Mouse (Mus musculus): ENCODE results near the gene Art2b. TPM values are rescaled to one million over a fixed set of nuclear protein-coding genes. Genes with fewer than 3 reads are reported as not detected.
A peak's percentile ranks its signal among the peaks of the same experiment; 100 is the strongest.
"Not testable (repeated sequence)": the region's sequence is repeated elsewhere in the genome, so short reads cannot be mapped to it uniquely, and the experiment has no call there.

Gene Art2b
- polyA plus RNA-seq (2012; rRNA removed) = 0.42 and 1.0 TPM in 2 replicates

DNA sequence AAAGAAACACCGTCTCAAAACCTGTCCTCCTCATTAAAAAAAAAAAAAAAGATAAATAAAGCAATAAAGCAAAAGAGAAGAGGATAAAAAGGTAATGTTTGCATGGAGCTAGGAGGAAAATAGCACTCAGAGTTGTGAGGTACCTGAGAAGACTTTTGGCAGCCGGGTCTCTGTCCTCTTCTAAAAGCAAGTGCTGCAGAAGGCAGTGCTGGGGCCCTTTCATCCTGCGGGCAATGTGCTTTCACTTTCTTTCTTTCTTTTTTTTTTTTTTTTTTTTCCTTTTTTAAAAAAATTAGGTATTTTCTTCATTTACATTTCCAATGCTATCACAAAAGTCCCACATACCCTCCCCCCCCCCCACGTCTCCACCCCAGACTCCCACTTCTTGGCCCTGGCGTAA lies at the start of gene Art2b:
TSS of gene Art2b (minus strand) at position 193 of the 400 bp plus-strand sequence.
- Histone ChIP-seq H3K4me3 (replicated peaks; ENCODE audit: extremely low read depth, low read depth, low read length) (no peak within 1 kb of the TSS), H3K4me1 (ENCODE audit: control insufficient read depth, insufficient read depth, low read length) (no peaks in the 10 kb centered on the region)
- TF ChIP-seq POLR2A (IDR thresholded peaks at IDR 0.05; ENCODE audit: borderline replicate concordance, extremely low read depth, low read depth, low read length) (no peak), CTCF (IDR thresholded peaks at IDR 0.05; ENCODE audit: insufficient read depth, low read length) (no peak)
- DNase-seq = no peak
- 80% methylated on average over 5 of the region's 5 CpGs for WGBS

GRCm38 (mm10) chr7:101634513-101634912 lies 49.1 kb upstream of the Art2b start:
- H3K4me1 ChIP-seq (ENCODE audit: control insufficient read depth, insufficient read depth, low read length) = no peaks in the 10 kb centered on the region
- TF ChIP-seq CTCF (IDR thresholded peaks at IDR 0.05; ENCODE audit: insufficient read depth, low read length) = no peak
- no peak for TF ChIP-seq POLR2A (IDR thresholded peaks at IDR 0.05; ENCODE audit: borderline replicate concordance, extremely low read depth, low read depth, low read length)
- WGBS = 73% methylated on average over 4 of the region's 4 CpGs
- DNase-seq = no peak
- no peak overlapping the region for H3K4me3 ChIP-seq (replicated peaks; ENCODE audit: extremely low read depth, low read depth, low read length)

- DNase-seq = no peak
- no peaks in the 10 kb centered on the region for H3K4me1 ChIP-seq (ENCODE audit: control insufficient read depth, insufficient read depth, low read length)
- no peak for TF ChIP-seq POLR2A (IDR thresholded peaks at IDR 0.05; ENCODE audit: borderline replicate concordance, extremely low read depth, low read depth, low read length)
- TF ChIP-seq CTCF (IDR thresholded peaks at IDR 0.05; ENCODE audit: insufficient read depth, low read length) = no peak
- 73% methylated on average over 8 of the region's 8 CpGs for WGBS
- H3K4me3 ChIP-seq (replicated peaks; ENCODE audit: extremely low read depth, low read depth, low read length) = no peak overlapping the region
Observed at GRCm38 (mm10) chr7:101633629-101634177, 48.3 kb upstream of the Art2b start.

DNA sequence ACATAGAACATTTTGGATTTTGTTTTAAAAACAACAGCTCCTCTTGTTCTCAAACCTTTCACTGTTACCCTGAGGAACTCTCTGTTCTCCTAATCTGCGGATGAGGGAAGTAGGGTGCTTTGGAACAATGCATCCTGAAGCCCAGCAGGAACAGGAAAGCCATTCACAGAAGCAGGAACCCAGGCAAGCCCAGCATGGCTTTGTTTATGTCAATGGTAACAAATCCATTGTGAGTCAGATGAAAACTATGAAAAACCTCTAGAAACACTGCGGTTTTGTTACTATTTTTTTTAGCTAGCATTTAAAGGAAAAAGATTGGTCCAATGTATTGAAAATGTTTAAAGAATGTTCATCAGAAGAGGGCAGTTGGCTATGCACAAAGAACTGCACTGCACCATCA lies 43.1 kb upstream of the Art2b start:
- TF ChIP-seq POLR2A (IDR thresholded peaks at IDR 0.05; ENCODE audit: borderline replicate concordance, extremely low read depth, low read depth, low read length) (no peak), CTCF (IDR thresholded peaks at IDR 0.05; ENCODE audit: insufficient read depth, low read length) (no peak)
- Histone ChIP-seq H3K4me1 (ENCODE audit: control insufficient read depth, insufficient read depth, low read length) (0 out of 2 replicates have a peak, but pooled peaks cover 2% of the 10 kb centered on the region), H3K4me3 (replicated peaks; ENCODE audit: extremely low read depth, low read depth, low read length) (no peak overlapping the region)
- no peak for DNase-seq
- 33% methylated on average over 2 of the region's 2 CpGs for WGBS

GRCm38 (mm10) chr7:101627166-101627565 lies 41.8 kb upstream of the Art2b start:
- not testable (repeated sequence) for H3K4me3 ChIP-seq (replicated peaks; ENCODE audit: extremely low read depth, low read depth, low read length); DNase-seq; H3K4me1 ChIP-seq (ENCODE audit: control insufficient read depth, insufficient read depth, low read length)
- WGBS = 77% methylated on average over 7 of the region's 7 CpGs

- no peak overlapping the region for H3K4me3 ChIP-seq (replicated peaks; ENCODE audit: extremely low read depth, low read depth, low read length)
- 32% methylated on average over 6 of the region's 6 CpGs for WGBS
- DNase-seq = no peak
- 0 out of 2 replicates have a peak, but pooled peaks cover 2% of the 10 kb centered on the region for H3K4me1 ChIP-seq (ENCODE audit: control insufficient read depth, insufficient read depth, low read length)
- TF ChIP-seq CTCF (IDR thresholded peaks at IDR 0.05; ENCODE audit: insufficient read depth, low read length) (no peak), POLR2A (IDR thresholded peaks at IDR 0.05; ENCODE audit: borderline replicate concordance, extremely low read depth, low read depth, low read length) (no peak)
Observed at GRCm38 (mm10) chr7:101624283-101624682, 38.9 kb upstream of the Art2b start.

DNA sequence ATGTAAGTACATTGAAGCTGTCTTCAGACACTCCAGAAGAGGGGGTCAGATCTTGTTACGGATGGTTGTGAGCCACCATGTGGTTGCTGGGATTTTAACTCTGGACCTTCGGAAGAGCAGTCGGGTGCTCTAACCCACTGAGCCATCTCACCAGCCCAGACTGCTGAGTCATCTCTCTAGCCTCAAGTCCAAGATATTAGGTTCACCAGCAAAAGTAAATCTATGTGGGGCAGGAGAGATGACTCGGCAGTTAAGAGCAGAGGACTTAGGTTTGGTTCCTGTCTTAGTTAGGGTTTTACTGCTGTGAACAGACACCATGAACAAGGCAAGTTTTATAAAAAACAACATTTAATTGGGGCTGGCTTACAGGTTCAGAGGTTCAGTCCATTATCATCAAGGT lies 36.5 kb upstream of the Art2b start:
- not testable (repeated sequence) for H3K4me1 ChIP-seq (ENCODE audit: control insufficient read depth, insufficient read depth, low read length); H3K4me3 ChIP-seq (replicated peaks; ENCODE audit: extremely low read depth, low read depth, low read length); DNase-seq
- WGBS = 76% methylated on average over 4 of the region's 4 CpGs

- DNase-seq = no peak
- Histone ChIP-seq H3K4me1 (ENCODE audit: control insufficient read depth, insufficient read depth, low read length) (0 out of 2 replicates have a peak, but pooled peaks cover 2% of the 10 kb centered on the region), H3K4me3 (replicated peaks; ENCODE audit: extremely low read depth, low read depth, low read length) (no peak overlapping the region)
- TF ChIP-seq POLR2A (IDR thresholded peaks at IDR 0.05; ENCODE audit: borderline replicate concordance, extremely low read depth, low read depth, low read length) (no peak), CTCF (IDR thresholded peaks at IDR 0.05; ENCODE audit: insufficient read depth, low read length) (peak; percentile 74)
- WGBS = 22% methylated on average over 4 of the region's 4 CpGs
Observed at GRCm38 (mm10) chr7:101620373-101620772, 35.0 kb upstream of the Art2b start.

DNA sequence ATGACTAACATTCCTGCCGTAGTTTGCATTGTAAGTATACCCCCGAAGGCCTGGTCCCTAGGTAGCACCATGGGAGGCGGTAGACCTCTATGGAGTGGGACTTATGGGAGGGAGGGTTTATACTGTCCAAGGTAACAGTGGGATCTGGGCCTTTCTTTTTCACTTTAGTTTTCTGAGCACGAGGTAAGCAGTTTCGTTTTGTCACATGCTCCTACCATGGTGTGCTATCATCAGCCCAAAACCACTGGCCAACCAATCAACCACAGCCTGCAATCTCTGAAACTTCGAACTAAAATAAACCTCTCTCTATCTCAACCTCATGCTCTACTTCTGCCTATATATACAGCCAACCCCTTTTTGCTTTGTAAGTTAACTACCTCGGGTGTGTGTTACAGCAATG lies 32.9 kb upstream of the Art2b start:
- no peak for DNase-seq
- WGBS = 71% methylated on average over 7 of the region's 7 CpGs
- TF ChIP-seq POLR2A (IDR thresholded peaks at IDR 0.05; ENCODE audit: borderline replicate concordance, extremely low read depth, low read depth, low read length) (no peak), CTCF (IDR thresholded peaks at IDR 0.05; ENCODE audit: insufficient read depth, low read length) (no peak)
- Histone ChIP-seq H3K4me3 (replicated peaks; ENCODE audit: extremely low read depth, low read depth, low read length) (no peak overlapping the region), H3K4me1 (ENCODE audit: control insufficient read depth, insufficient read depth, low read length) (no peaks in the 10 kb centered on the region)

- H3K4me3 ChIP-seq (replicated peaks; ENCODE audit: extremely low read depth, low read depth, low read length) = no peak overlapping the region
- 74% methylated on average over 10 of the region's 10 CpGs for WGBS
- no peak for DNase-seq
- TF ChIP-seq POLR2A (IDR thresholded peaks at IDR 0.05; ENCODE audit: borderline replicate concordance, extremely low read depth, low read depth, low read length) (no peak), CTCF (IDR thresholded peaks at IDR 0.05; ENCODE audit: insufficient read depth, low read length) (no peak)
- no peaks in the 10 kb centered on the region for H3K4me1 ChIP-seq (ENCODE audit: control insufficient read depth, insufficient read depth, low read length)
Observed at GRCm38 (mm10) chr7:101617438-101618165, 32.2 kb upstream of the Art2b start.

All from lung, adult 2 months (tissue).